Mouse (Mus musculus) embryonic facial prominence, embryonic 10.5 days (tissue): ENCODE measurements around the gene Pex3. TPM values are rescaled to one million over a fixed set of nuclear protein-coding genes. Genes with fewer than 3 reads are reported as not detected.
"Not testable (repeated sequence)": the region's sequence is repeated elsewhere in the genome, so short reads cannot be mapped to it uniquely, and the experiment has no call there.

Experiments
- DNase-seq: peaks from one replicate; pipeline ENCODE4 v3.0.0-alpha.2; 2017; ENCODE audit warnings: low spot score
- H3K27ac ChIP-seq: fragments of 300-500 bp; sonication (generic); replicated peaks from 2 replicates; pipeline ENCODE4 v1.5.1; 2016; ENCODE audit warnings: mild to moderate bottlenecking
- H3K27me3 ChIP-seq: fragments of 300-500 bp; sonication (generic); replicated peaks from 2 replicates; pipeline ENCODE4 v1.6.1; 2016; ENCODE audit warnings: low read depth, mild to moderate bottlenecking; ENCODE audit not compliant: poor library complexity, severe bottlenecking
- H3K36me3 ChIP-seq: fragments of 300-500 bp; sonication (generic); replicated peaks from 2 replicates; pipeline ENCODE4 v1.6.1; 2016; ENCODE audit warnings: mild to moderate bottlenecking, moderate library complexity
- H3K4me1 ChIP-seq: fragments of 300-500 bp; sonication (generic); 2 replicates; pipeline ENCODE4 v1.6.1; 2016
- H3K4me3 ChIP-seq: fragments of 300-500 bp; sonication (generic); 2 replicates; pipeline ENCODE4 v1.5.1; 2016; ENCODE audit warnings: mild to moderate bottlenecking, moderate library complexity
- H3K9me3 ChIP-seq: fragments of 300-500 bp; sonication (generic); 2 replicates; pipeline ENCODE4 v1.6.1; 2016; ENCODE audit warnings: mild to moderate bottlenecking
- WGBS: fragments of 180-500 bp; shearing (Covaris S2); methylation state at CpG from one replicate; pipeline ENCODE4 v1.1.7; 2016; 5-methylcytosine and 5-hydroxymethylcytosine counted together
- polyA plus RNA-seq: library from polyadenylated mRNA; unstranded; fragments of >200 nt; fragmentation: Nextera tagmentation; extraction: Ambion mirVana; gene quantifications from 2 replicates; pipeline ENCODE4 v1.2.1, GENCODE M21; 2016

The Pex3 gene
- polyA plus RNA-seq, 1 experiment from 2014 or later, result 19.8 TPM

DNA sequence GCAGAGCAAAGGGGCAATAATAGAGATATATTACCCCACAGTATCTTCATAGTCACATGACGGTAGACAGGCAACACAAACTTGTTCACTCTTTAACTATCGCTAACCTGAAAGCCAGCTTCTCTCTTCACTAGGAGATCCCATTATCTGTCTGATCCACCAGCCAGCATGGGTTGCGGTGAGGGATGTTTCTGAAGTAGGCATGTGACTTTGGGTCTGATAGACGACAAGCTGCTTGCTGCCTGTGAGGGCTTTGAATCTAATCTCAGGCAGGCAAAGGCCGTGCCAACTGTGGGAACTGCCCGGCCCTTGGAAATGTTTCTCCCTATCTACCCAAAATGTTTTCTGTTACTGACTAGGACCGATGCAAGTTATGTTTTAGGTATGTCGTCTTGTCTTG lies 50.6 kb downstream of the Pex3 start:
- Histone ChIP-seq H3K4me1 (peaks cover 12% of the 10 kb centered on the region; the same call in 1 of the 2 replicates), H3K27ac (no peak overlapping the region), H3K9me3 (no peaks in the 10 kb centered on the region), H3K36me3 (peaks cover 7% of the 10 kb centered on the region; the same call in 1 of the 2 replicates), H3K4me3 (no peak overlapping the region), H3K27me3 (0 out of 2 replicates have a peak, but pooled peaks cover 11% of the 10 kb centered on the region)
- DNase-seq, result no peak
- 90% methylated on average over 8 of the region's 8 CpGs for WGBS

DNA sequence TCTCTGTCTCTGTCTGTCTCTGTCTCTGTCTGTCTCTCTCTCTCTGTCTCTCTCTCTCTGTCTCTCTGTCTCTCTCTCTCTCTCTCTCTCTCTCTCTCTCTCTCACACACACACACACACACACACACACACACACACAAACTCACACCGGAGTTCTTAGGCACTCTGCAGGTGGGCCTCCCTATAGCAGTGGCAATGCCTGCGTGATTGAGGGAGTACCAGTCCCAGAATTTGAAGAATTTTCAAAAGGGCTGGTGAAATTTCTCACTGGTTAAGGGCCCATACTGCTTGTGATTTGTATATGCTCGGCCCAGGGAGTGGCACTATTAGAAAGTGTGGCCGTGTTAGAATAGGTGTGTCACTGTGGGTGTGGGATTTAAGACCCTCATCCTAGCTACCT lies 51.4 kb downstream of the Pex3 start:
- 56% methylated on average over 4 of the region's 4 CpGs for WGBS
- H3K4me3 ChIP-seq, result peak overlapping the region; percentile 69
- H3K4me1 ChIP-seq, result peaks cover 12% of the 10 kb centered on the region; the same call in 1 of the 2 replicates
- not testable (repeated sequence) for H3K9me3 ChIP-seq, DNase-seq, H3K36me3 ChIP-seq
- H3K27me3 ChIP-seq, result 0 out of 2 replicates have a peak, but pooled peaks cover 11% of the 10 kb centered on the region
- H3K27ac ChIP-seq, result peak overlapping the region; percentile 80

DNA sequence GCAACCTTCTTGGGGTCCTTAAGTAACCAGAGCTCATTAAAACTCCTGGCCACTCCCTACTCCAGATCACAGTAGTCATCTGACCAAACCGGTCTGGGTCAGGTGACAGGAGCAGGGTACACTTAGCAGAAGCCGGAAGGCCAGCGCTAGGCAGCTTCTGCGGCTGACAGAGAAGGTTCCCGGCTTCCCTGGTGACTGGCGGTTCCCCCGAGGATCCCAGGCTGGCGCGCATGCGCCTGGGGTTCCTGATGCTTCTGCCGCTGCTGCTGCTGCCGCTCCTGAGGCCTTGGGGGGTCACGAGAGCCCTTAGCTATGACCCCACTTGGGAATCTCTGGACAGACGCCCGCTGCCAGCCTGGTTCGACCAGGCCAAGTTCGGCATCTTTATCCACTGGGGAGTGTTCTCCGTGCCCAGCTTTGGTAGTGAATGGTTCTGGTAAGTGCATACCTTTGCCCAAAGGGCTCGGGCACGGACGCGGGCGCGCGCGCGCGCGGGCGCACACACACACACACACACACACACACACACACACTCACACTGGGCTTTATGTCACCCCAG lies 51.9 kb downstream of the Pex3 start:
- Histone ChIP-seq H3K27me3 (0 out of 2 replicates have a peak, but pooled peaks cover 11% of the 10 kb centered on the region), H3K4me1 (peaks cover 12% of the 10 kb centered on the region; the same call in 1 of the 2 replicates), H3K36me3 (0 out of 2 replicates have a peak, but pooled peaks cover 7% of the 10 kb centered on the region), H3K27ac (peak overlapping the region; percentile 80), H3K9me3 (no peaks in the 10 kb centered on the region), H3K4me3 (peak overlapping the region; percentile 69)
- under 1% methylated on average over 30 of the region's 30 CpGs for WGBS
- DNase-seq, result peak; percentile 86

DNA sequence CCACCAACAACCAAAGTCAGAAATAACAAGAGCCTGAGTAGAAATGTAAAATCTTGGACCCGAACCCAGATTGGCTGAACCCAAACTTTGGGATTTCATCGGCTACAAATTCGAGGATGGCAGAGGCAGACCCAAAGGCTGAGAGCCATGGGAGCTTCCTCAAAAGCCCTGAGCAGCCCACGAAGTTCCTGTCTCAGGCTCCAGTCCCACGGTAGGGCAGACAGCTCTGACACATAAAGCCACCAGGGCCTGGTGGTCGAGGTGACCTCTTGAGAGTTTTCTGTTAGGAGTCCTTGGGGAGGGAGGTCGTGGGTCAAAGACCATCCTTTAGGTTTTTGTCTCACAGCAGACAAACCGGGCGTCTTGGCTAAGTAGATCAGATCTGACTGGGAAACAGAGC lies 52.5 kb downstream of the Pex3 start:
- H3K27ac ChIP-seq, result peak overlapping the region; percentile 80; the same call in 1 of the 2 replicates
- DNase-seq, result no peak
- 42% methylated on average over 9 of the region's 9 CpGs for WGBS
- peaks cover 12% of the 10 kb centered on the region; the same call in 1 of the 2 replicates for H3K4me1 ChIP-seq
- H3K4me3 ChIP-seq, result peak overlapping the region; percentile 69
- H3K27me3 ChIP-seq, result 0 out of 2 replicates have a peak, but pooled peaks cover 11% of the 10 kb centered on the region
- 0 out of 2 replicates have a peak, but pooled peaks cover 5% of the 10 kb centered on the region for H3K36me3 ChIP-seq
- H3K9me3 ChIP-seq, result no peaks in the 10 kb centered on the region

DNA sequence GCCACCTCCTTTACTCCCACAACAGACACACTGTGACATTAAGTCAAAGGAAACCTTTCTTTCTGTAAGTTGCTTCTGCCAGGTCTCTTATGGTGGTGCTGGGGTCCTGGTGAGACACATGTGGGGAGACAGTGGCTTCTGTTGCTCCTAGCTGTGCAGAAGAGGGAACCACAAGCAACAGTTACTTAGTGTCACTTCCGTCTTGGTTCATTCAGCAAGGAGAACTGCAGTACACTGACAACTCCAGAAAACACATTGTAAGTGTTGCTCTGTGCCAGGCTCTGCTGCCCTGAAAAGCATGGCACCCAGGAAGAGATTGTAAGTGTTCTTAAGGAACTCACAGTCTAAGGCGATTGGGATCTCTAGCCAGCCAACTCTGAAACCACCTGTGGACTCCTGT lies 53.6 kb downstream of the Pex3 start, which contains the start of gene Fuca2:
Gene Fuca2 (plus strand): TSS at position 210 of the 400 bp plus-strand sequence.
- H3K4me3 ChIP-seq, result no peak within 1 kb of the TSS; the same call in 1 of the 2 replicates
- 81% methylated on average over 2 of the region's 2 CpGs for WGBS
- H3K27me3 ChIP-seq, result 0 out of 2 replicates have a peak, but pooled peaks cover 11% of the 10 kb centered on the region
- H3K9me3 ChIP-seq, result no peaks in the 10 kb centered on the region
- H3K4me1 ChIP-seq, result peaks cover 12% of the 10 kb centered on the region; the same call in 1 of the 2 replicates
- DNase-seq, result no peak
- no peaks in the 10 kb centered on the region for H3K36me3 ChIP-seq
- H3K27ac ChIP-seq, result no peak within 1 kb of the TSS

DNA sequence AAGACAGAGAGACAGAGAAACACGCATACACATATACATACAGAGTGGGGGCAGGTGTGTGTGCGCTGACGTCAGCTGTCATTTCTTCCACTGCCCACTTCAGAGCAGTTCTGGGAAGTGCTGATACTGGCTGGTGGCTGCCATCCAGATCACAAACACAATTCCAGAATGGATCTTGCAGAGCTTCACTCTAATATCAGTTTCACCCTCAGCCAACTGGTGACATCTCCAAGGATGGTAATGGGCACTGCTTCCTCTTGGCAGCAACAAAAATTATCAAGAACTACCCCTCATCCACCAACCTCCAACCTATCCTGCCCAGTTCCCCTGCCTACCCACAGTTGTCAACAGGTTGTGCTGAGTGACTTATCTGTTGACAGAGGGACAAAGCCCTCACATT lies 56.6 kb downstream of the Pex3 start:
- no peaks in the 10 kb centered on the region for H3K36me3 ChIP-seq
- DNase-seq, result no peak
- WGBS, result 88% methylated on average over 3 of the region's 3 CpGs
- no peak overlapping the region for H3K27ac ChIP-seq
- peaks cover 10% of the 10 kb centered on the region; the same call in 1 of the 2 replicates for H3K4me1 ChIP-seq
- no peaks in the 10 kb centered on the region for H3K9me3 ChIP-seq
- H3K27me3 ChIP-seq, result 0 out of 2 replicates have a peak, but pooled peaks cover 11% of the 10 kb centered on the region
- H3K4me3 ChIP-seq, result no peak overlapping the region

DNA sequence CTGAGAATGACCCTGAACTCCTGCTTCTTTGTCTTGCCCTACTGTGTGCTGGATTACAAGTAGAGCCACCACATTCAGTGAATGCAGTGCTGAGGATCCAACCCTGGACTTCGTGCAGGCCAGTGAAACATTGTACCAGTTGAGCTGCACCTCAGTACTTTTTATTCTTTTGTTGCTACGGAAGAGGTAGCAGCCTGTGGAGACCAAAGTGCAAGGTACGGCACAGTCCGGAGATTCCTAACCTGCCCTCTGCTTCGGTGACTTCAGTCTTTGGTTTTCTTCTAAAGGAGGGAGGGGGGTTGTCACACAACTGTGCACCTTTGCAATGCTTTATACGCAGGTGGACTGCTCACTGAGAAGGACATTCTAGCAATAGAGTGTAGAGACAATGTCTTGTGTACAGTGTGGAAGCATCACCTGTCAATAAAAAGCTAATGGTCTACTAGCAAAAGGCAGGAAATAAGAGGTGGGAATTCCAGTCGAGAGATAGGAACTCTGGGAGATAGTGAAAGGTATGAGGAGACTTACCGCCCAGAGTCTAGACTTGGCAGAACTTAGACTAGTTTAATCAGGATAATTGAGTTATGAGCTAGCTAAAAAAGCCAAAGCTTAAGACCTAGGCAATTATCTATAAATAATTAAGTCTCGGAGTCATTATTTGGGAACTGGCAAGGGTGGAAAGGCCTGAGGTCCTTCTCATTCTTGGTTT lies 58.8 kb downstream of the Pex3 start:
- H3K27me3 ChIP-seq, result 0 out of 2 replicates have a peak, but pooled peaks cover 6% of the 10 kb centered on the region
- H3K27ac ChIP-seq, result no peak overlapping the region
- H3K9me3 ChIP-seq, result no peaks in the 10 kb centered on the region
- H3K4me1 ChIP-seq, result no peaks in the 10 kb centered on the region
- no peak for DNase-seq
- no peaks in the 10 kb centered on the region for H3K36me3 ChIP-seq
- H3K4me3 ChIP-seq, result no peak overlapping the region
- 91% methylated on average over 9 of the region's 9 CpGs for WGBS

DNA sequence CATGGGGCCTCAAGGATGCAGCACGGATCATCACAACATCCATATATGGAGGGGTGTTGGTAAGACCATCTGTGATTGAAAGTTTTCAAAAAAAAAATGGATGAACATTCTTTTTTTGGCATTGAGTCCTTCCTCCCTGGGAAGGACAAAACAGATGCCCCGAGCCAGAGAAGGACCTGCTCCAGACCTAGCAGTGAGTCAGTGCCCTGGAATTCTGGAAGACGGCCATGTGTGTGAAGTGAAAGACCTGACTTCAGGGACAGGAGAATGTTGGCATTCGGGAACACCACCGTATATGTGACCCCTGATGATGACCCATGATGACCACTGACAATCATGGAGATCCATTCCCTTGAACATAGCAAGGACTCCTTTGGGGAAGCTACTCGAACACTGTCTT lies 63.3 kb downstream of the Pex3 start:
- no peaks in the 10 kb centered on the region for H3K36me3 ChIP-seq
- no peaks in the 10 kb centered on the region for H3K27me3 ChIP-seq
- H3K4me3 ChIP-seq, result no peak overlapping the region
- H3K9me3 ChIP-seq, result no peaks in the 10 kb centered on the region
- H3K27ac ChIP-seq, result no peak overlapping the region
- DNase-seq, result no peak
- no peaks in the 10 kb centered on the region for H3K4me1 ChIP-seq
- 86% methylated on average over 6 of the region's 6 CpGs for WGBS

DNA sequence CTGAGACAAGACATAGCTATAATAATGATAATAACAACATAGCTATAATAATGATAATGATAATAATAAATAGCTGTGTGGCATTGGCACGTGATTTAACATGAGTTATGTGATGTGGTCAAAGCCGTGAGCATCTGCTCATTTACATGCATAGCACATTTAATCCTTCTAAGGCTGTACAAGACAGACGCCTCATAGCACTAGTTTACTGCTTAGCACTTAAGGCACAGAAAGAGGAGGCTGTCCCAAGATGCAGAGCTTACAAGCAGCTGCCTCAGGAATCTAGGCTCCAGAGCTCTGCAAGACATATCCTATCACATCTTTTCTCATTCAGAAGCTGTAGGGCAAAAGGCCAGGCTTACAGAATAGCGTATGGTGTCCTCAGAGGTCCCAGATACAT lies 67.0 kb downstream of the Pex3 start:
- Histone ChIP-seq H3K27ac (no peak overlapping the region), H3K9me3 (no peaks in the 10 kb centered on the region), H3K36me3 (no peaks in the 10 kb centered on the region), H3K4me3 (no peak overlapping the region), H3K4me1 (no peaks in the 10 kb centered on the region), H3K27me3 (no peaks in the 10 kb centered on the region)
- no peak for DNase-seq
- WGBS, result 80% methylated on average over 4 of the region's 4 CpGs

DNA sequence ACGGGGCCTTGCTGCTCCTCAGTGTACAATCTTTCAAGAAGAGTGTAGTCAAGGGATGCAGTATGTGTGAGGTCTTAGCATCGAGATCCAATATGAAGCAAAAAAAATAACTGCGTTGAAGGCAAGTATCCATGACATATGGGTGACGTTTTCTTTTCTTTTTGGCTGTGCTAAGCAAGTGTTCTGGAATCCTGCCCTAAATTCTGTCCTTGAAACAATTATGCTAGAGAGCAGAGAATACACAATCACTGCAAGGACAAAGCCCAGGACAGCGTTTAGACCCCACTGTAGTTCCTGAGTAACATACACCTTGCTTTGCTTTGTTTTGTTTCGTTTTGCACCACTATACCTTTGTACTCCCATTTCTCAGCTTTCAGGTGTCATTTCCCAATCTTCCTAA lies 73.6 kb downstream of the Pex3 start:
- 85% methylated on average over 6 of the region's 6 CpGs for WGBS

DNA sequence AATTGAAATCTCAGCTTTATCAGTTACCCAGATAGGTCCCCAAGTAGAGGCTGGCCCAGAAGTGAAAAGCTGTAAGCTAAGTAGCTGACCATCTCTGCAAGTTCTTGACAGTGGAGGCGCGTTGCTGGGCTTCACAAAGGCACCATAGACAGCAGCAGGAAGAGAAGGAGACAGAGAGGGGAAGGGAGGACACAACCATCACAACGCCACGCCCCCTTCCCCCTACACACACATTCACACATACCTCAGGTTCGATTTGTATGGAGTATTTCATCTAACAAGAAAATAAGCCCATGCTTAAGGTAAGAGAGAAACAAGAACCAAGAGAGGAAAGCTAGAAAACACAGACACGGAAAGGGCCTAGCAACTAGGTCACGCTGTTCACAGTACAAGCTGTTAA lies 77.8 kb downstream of the Pex3 start:
- WGBS, result 28% methylated on average over 7 of the region's 7 CpGs
- no peaks in the 10 kb centered on the region for H3K36me3 ChIP-seq
- H3K9me3 ChIP-seq, result no peaks in the 10 kb centered on the region
- H3K4me1 ChIP-seq, result peaks cover 24% of the 10 kb centered on the region
- H3K4me3 ChIP-seq, result no peak overlapping the region
- H3K27ac ChIP-seq, result no peak overlapping the region
- DNase-seq, result no peak
- peaks cover 66% of the 10 kb centered on the region for H3K27me3 ChIP-seq

More for the DNA sequence above, 73.6 kb downstream of the Pex3 start:
- Histone ChIP-seq H3K4me1 (peaks cover 12% of the 10 kb centered on the region), H3K9me3 (no peaks in the 10 kb centered on the region), H3K27ac (no peak overlapping the region), H3K27me3 (peaks cover 23% of the 10 kb centered on the region), H3K4me3 (no peak overlapping the region), H3K36me3 (no peaks in the 10 kb centered on the region)
- no peak for DNase-seq

DNA sequence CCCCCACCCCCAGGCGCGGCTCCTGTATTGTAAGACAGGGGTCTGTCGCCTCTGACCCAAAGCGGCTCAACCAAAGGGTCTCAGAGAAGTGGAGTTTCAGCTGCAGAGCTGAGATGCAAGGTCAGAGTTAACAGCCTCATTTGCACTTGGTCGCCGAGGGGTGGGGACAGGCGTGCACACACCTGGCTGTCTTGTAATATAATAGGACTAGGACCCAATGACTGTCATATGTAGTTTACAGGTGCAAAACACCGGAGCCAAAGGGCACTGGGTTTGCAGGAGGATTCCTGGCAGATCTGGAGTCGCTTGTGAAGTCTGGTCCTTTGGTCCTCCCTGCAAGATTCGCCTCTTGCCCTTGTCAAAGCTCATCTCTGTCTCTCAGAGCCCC lies 78.4 kb downstream of the Pex3 start:
- H3K4me1 ChIP-seq, result peaks cover 24% of the 10 kb centered on the region
- peaks cover 67% of the 10 kb centered on the region for H3K27me3 ChIP-seq
- WGBS, result 3% methylated on average over 10 of the region's 10 CpGs
- peak overlapping the region; percentile 83 for H3K4me3 ChIP-seq
- no peaks in the 10 kb centered on the region for H3K36me3 ChIP-seq
- no peak for DNase-seq
- H3K27ac ChIP-seq, result peak overlapping the region; percentile 84
- H3K9me3 ChIP-seq, result no peaks in the 10 kb centered on the region
